Mouse (Mus musculus) lung, embryonic 15.5 days (tissue): ENCODE measurements around the gene Esp36. TPM values are rescaled to one million over a fixed set of nuclear protein-coding genes. Genes with fewer than 3 reads are reported as not detected.
"Not testable (repeated sequence)": the region's sequence is repeated elsewhere in the genome, so short reads cannot be mapped to it uniquely, and the experiment has no call there.

Source experiments
- ATAC-seq: fragments of 200-750 bp; cut with Nextera tagmentation; 2 replicates; pipeline ENCODE4 v1.8.0; 2017; ENCODE audit warnings: moderate number of reproducible peaks, borderline replicate concordance; ENCODE audit not compliant: low FRiP score, low TSS enrichment; ENCODE audit errors: extremely low read depth
- H3K27ac ChIP-seq: fragments of 300-500 bp; sonication (generic); 2 replicates; pipeline ENCODE4 v1.5.1; 2015; ENCODE audit warnings: moderate library complexity, mild to moderate bottlenecking, inconsistent platforms
- H3K27me3 ChIP-seq: fragments of 300-500 bp; sonication (generic); 2 replicates; pipeline ENCODE4 v1.6.1; 2015; ENCODE audit warnings: inconsistent platforms
- H3K36me3 ChIP-seq: fragments of 300-500 bp; sonication (generic); 2 replicates; pipeline ENCODE4 v1.6.1; 2015; ENCODE audit warnings: inconsistent platforms
- H3K4me1 ChIP-seq: fragments of 300-500 bp; sonication (generic); 2 replicates; pipeline ENCODE4 v1.6.1; 2015; ENCODE audit warnings: inconsistent platforms
- H3K4me2 ChIP-seq: fragments of 300-500 bp; sonication (generic); 2 replicates; pipeline ENCODE4 v1.6.1; 2015; ENCODE audit warnings: inconsistent platforms, mild to moderate bottlenecking, moderate library complexity
- H3K4me3 ChIP-seq: fragments of 300-500 bp; sonication (generic); 2 replicates; pipeline ENCODE4 v1.5.1; 2015; ENCODE audit warnings: mild to moderate bottlenecking, inconsistent platforms
- H3K9ac ChIP-seq: fragments of 300-500 bp; sonication (generic); 2 replicates; pipeline ENCODE4 v1.6.1; 2015; ENCODE audit warnings: inconsistent platforms
- H3K9me3 ChIP-seq: fragments of 300-500 bp; sonication (generic); 2 replicates; pipeline ENCODE4 v1.6.1; 2016; ENCODE audit warnings: inconsistent platforms
- WGBS: fragments of 180-500 bp; shearing (Covaris S2); methylation state at CpG from one replicate; pipeline ENCODE4 v1.1.7; 2015; 5-methylcytosine and 5-hydroxymethylcytosine counted together
- polyA plus RNA-seq: library from polyadenylated mRNA; unstranded; fragments of >200 nt; fragmentation: Nextera tagmentation; extraction: Ambion mirVana; gene quantifications from 2 replicates; pipeline ENCODE4 v1.2.1, GENCODE M21; 2015

Gene Esp36
- not detected in 2 replicates for polyA plus RNA-seq

- no peak within 1 kb of the TSS for H3K27ac ChIP-seq
- no peaks in the 10 kb centered on the region for H3K36me3 ChIP-seq
- no peak within 1 kb of the TSS for H3K9ac ChIP-seq
- 80% methylated on average over 2 of the region's 2 CpGs for WGBS
- no peaks in the 10 kb centered on the region for H3K4me1 ChIP-seq
- H3K27me3 ChIP-seq, result no peaks in the 10 kb centered on the region
- H3K4me2 ChIP-seq, result no peak within 1 kb of the TSS
- ATAC-seq, result no peak
- H3K9me3 ChIP-seq, result no peaks in the 10 kb centered on the region
- H3K4me3 ChIP-seq, result no peak within 1 kb of the TSS
Measured at GRCm38 (mm10) chr17:38420085-38420484, at the start of gene Esp36. Gene Esp36 (minus strand): TSS chr17:38420185.

GRCm38 (mm10) chr17:38456206-38456605 lies 36.2 kb upstream of the Esp36 start:
- H3K36me3 ChIP-seq, H3K27ac ChIP-seq, H3K9ac ChIP-seq, H3K4me3 ChIP-seq, H3K27me3 ChIP-seq, H3K4me2 ChIP-seq, H3K4me1 ChIP-seq, ATAC-seq, H3K9me3 ChIP-seq: not testable (repeated sequence)

DNA sequence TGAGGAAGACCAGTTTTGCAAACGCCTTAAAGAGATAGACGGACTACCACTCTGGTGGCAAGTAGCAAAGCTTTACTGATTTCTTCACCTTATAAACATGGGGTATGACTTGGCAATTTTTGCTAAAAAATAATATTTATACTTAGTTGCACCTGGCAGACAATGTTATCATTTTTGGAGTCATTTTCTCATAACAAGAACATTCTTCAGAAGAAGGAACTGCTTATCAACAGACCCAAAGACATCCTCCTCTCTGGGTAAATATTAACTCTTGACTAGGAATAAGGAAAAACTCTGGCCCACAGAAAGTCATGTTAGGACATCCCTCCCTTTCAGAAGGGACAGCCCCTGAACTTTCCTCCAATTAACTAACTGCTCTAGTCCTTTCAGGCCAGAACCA lies 30.7 kb upstream of the Esp36 start:
- Histone ChIP-seq H3K4me3 (no peak overlapping the region), H3K4me2 (no peak overlapping the region), H3K4me1 (no peaks in the 10 kb centered on the region), H3K9ac (no peak overlapping the region), H3K9me3 (no peaks in the 10 kb centered on the region), H3K27ac (no peak overlapping the region), H3K36me3 (no peaks in the 10 kb centered on the region), H3K27me3 (no peaks in the 10 kb centered on the region)
- 75% methylated on average over 2 of the region's 2 CpGs for WGBS
- ATAC-seq, result no peak

DNA sequence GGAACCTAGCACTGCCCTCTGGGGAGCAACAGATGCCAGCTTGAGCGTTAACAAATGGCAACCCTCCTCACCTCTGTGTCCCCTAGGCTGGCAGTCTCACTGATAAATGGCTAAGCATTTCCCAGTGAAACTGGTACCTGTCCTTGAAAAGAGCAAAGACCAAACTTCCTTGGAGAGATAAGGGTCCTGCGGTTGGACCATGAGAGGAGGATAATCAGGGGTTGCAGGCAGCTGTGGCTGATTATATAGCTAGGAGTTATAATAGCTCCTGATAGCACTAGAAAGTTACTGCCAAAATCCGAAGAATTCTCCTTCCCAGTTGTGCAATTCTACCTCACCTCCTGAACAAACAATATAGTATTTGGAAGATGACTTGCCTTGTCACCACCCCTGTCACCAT lies 13.8 kb downstream of the Esp36 start:
- no peak overlapping the region for H3K4me3 ChIP-seq
- H3K27ac ChIP-seq, result no peak overlapping the region
- no peaks in the 10 kb centered on the region for H3K9me3 ChIP-seq
- no peaks in the 10 kb centered on the region for H3K4me1 ChIP-seq
- H3K4me2 ChIP-seq, result no peak overlapping the region
- no peak for ATAC-seq
- H3K27me3 ChIP-seq, result no peaks in the 10 kb centered on the region
- H3K36me3 ChIP-seq, result no peaks in the 10 kb centered on the region
- WGBS, result 72% methylated on average over 3 of the region's 3 CpGs
- H3K9ac ChIP-seq, result no peak overlapping the region

GRCm38 (mm10) chr17:38391821-38392220 lies 28.2 kb downstream of the Esp36 start:
- ATAC-seq, result no peak
- WGBS, result 60% methylated on average over 2 of the region's 2 CpGs
- no peak overlapping the region for H3K27ac ChIP-seq
- no peaks in the 10 kb centered on the region for H3K36me3 ChIP-seq
- no peak overlapping the region for H3K9ac ChIP-seq
- H3K9me3 ChIP-seq, result no peaks in the 10 kb centered on the region
- no peaks in the 10 kb centered on the region for H3K4me1 ChIP-seq
- H3K4me3 ChIP-seq, result no peak overlapping the region
- H3K4me2 ChIP-seq, result no peak overlapping the region
- H3K27me3 ChIP-seq, result no peaks in the 10 kb centered on the region

Other genes with a start within 250 kb of the Esp36 start
- not detected in 2 replicates for gene Olfr134, start 248.8 kb downstream of the Esp36 start, polyA plus RNA-seq
- gene Olfr135, start 215.8 kb downstream of the Esp36 start, polyA plus RNA-seq, result not detected in 2 replicates
- not detected in 2 replicates for gene Olfr138, start 159.2 kb downstream of the Esp36 start, polyA plus RNA-seq
- gene Olfr137, start 112.6 kb downstream of the Esp36 start, polyA plus RNA-seq, result not detected in 2 replicates
- gene Olfr136, start 90.4 kb downstream of the Esp36 start, polyA plus RNA-seq, result not detected in 2 replicates
- gene Esp34, start 134.0 kb upstream of the Esp36 start, polyA plus RNA-seq, result not detected in 2 replicates
- not detected in 2 replicates for gene Esp31, start 219.3 kb upstream of the Esp36 start, polyA plus RNA-seq